Mouse (Mus musculus) right cerebral cortex, postnatal 10 days (tissue): Measurements from ENCODE around the gene Sap30l.
"Not testable (repeated sequence)": the region's sequence is repeated elsewhere in the genome, so short reads cannot be mapped to it uniquely, and the experiment has no call there.

Experiments used
- DNase-seq, 2 experiments: peaks; one replicate each; pipeline ENCODE4 v3.0.0; 2021; ENCODE audit warnings: low spot score in 2 of 2

The Sap30l gene

GRCm38 (mm10) chr11:57800266-57800951, 1.0 kb upstream of the Sap30l start:
- no peak for DNase-seq

- peak; percentile 63 to 71 for DNase-seq
Observed at GRCm38 (mm10) chr11:57801766-57802510, 501 bp downstream of the Sap30l start.

DNA sequence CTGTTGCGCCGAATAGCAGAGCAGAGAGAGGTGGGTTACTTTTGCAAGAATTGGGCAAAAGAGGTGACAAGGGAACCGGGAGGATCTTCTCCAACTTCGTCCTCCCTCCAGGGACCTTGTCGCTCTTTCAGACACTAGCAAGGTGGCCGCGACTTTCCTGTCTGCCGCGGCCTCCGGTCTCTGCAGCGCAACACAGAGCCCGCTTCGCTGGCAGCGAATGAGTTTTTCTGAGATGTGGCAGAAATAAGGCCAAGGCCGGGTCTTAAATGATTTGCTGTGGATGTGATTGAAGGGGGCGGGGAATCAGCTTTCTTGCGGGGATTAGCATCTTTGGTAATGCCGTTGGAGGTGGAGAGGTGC, 1.1 kb downstream of the Sap30l start:
- peak in 1 of 2 experiments; percentile 38 for DNase-seq

GRCm38 (mm10) chr11:57805047-57805446, 3.6 kb downstream of the Sap30l start:
- no peak for DNase-seq

DNA sequence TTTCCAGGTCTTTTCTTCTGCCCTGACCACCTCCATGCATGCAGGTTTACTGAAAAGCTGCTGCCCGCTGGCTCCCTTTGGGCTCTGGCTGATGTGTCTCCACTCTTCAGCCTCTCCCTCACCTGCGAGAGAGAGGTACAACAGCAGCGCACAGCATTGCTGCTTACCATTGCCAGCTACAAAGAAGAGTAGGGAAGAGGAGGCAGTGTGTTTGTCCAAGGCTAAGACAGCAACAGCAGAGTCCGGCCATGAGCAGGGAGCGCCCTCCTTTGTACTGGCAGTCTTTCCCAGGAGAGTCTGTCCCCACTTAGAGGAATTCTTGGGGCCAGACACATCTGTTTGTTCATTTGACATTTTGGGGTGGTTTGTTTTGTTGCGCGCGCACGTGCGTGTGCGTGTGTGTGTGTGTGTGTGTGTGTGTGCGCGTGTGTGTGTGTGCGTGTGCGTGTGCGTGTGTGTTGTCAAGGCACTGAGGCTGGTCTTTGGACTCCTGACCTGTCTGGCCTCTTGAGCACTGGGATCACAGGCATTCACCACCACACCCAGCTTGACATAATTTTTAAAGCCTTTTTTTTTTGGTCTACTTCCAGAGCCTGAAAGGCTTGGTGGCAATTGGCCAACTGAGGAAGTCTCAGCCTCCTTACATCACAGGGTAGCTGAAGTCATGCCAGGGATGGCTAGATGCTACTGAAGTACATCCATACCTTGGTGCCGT, 7.7 kb downstream of the Sap30l start:
- no peak for DNase-seq

DNA sequence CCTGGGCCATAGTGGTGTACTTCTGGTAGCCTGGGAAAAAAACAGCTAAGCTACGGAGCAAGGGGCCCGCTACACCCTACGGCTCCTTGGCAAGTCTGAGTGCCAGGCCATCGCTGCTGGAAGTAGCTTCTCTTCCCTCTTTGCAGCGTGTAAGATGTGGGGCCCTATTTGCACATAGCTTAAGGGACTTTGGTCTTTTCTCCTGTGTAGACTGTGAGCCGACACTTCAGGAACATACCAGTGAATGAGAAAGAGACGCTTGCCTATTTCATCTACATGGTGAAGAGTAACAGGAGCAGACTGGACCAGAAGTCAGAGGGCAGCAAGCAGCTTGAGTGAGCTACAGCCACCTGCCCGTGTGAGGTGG, 8.3 kb downstream of the Sap30l start:
- DNase-seq = no peak

DNA sequence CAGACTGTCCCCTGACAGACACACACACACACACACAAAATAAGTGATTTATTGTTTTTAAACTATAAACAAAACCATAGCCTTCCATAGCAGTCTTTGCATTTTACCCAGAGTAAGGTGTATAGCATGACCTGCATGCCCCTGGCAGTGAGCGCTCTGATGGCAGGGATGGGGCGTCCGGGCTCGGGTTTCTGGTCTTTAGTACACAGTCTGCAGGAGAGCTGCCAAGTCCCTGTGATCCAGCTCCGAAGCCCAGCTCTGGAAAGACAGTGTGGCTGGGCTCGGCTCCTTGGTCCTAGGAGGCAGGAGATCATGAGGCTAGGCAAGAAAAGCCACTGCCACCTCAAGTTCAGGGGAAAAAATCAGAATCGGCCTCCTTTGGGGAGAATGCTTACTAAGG, 9.6 kb downstream of the Sap30l start:
- no peak for DNase-seq

GRCm38 (mm10) chr11:57812212-57812611, 10.8 kb downstream of the Sap30l start:
- DNase-seq = no peak

- DNase-seq = no peak
Observed at GRCm38 (mm10) chr11:57813641-57814040, 12.2 kb downstream of the Sap30l start.

GRCm38 (mm10) chr11:57818189-57818588, 16.8 kb downstream of the Sap30l start:
- DNase-seq = no peak

- peak; percentile 68 to 86 for DNase-seq
Observed at GRCm38 (mm10) chr11:57819999-57820581, 18.7 kb downstream of the Sap30l start.

DNA sequence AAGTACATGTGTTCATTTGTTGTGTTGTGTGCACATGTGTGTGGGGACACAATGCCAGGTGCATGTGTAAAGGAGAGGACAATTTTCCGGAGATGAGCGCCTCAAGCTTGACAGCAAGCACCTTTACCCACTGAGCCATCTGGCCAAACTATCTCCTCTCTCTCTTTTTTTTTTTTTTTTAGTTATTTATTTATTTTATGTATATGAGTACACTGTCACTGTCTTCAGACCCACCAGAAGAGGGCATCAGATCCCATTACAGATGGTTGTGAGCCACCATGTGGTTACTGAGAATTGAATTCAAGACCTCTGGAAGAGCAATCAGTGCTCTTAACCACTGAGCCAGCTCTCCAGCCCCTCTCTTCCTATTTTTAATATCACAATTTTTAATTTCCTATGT, 21.7 kb downstream of the Sap30l start:
- DNase-seq = not testable (repeated sequence)

- no peak for DNase-seq
Observed at GRCm38 (mm10) chr11:57823714-57824113, 22.3 kb downstream of the Sap30l start.

- not testable (repeated sequence) for DNase-seq
Observed at GRCm38 (mm10) chr11:57825234-57825633, 23.8 kb downstream of the Sap30l start.

DNA sequence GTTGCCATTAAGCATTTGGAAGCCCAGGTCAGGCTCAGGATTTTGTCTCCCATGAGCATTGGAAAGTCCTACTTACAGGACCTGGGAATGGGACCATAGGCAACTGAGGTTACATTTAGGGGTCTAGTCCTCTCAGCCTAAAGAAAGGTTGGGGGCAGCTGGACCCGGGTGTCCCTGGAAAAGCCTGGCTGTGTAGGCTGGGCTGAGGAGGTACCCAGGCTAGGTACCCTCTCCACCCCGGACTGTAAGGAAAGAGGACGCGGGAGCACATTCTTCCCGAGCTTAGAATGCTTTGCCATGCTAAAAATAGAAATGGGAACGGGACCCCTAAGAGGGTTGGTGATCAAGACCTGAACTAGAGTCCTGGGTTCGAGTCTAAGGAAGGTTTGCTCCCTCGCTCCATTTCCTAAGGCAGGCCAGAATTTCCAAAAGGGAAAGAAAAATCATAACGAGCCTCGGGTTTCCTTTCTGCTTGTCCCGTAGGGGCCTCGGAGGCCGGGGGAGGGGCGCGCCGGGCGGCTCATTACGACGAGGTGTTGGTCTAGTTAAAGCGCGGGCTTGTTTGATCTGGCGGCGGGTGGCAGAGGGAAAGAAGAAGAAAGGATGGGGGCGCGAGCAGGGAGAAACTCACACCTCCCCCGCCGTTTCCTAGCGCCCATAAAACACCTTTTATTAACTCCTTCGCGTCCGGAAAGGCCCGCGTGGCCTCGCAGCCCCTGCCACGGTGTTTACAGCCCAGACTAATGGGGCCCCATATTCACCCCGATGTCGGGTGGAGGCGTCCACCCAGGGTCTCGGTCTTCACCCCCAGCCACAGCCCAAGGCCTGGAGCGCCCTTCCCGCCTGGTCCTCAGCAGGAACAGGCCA, 25.8 kb downstream of the Sap30l start:
- DNase-seq = no peak

DNA sequence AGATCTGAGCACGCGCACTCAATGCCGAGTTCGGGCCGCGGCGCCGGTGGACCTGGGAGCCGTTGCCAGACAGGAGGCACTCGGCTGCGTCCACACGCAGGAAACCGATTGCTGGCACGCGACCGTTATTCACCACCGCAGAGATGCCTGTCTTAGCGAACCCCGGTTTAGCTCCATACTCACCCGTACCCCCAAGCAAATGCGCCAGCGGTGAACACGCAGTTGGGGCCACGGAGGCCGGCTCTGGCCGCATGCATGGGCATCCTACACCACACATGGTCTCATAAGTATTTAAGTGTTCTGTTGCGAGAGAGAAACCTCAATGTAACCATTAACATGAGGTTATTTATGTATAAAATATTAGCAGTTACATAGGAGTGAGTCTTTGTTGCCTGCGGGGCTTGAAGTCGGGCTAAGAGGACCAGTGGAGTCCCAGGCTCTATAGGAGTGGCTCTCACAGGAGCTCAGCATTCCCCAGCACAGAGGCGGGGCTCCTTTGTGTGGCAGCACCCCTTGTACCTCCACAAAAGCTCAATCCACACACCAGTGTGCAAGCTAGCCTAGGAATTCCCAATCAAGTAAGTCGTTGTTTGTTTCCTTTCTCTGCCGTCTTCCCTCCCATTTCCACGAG, 26.6 kb downstream of the Sap30l start:
- DNase-seq = no peak

- no peak for DNase-seq
Observed at GRCm38 (mm10) chr11:57828955-57829870, 27.8 kb downstream of the Sap30l start.

GRCm38 (mm10) chr11:57829871-57830775, 28.7 kb downstream of the Sap30l start:
- DNase-seq = no peak

DNA sequence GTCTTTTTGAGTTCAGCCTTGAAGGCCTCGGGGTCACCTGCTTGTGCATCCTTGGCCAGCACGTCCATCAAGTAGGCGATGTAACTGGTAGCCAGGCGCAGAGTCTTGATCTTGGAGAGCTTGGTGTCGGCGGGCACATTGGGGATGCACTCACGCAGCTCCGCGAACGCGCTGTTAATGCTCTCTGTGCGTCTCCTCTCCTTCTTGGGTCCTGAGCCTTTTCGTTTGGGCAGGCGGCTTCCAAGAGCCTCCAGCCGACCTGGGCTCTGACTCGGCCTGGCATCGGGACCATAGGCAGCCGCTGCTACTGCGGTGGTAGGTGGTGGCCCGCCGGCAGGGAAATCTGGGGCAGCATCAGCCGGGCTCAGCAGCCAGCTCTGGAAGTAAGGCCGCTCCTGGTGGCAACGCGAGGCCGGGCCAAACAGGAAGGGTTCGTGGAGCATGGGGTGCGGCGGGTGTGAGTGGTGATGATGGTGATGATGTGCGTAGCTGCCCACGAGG, 29.9 kb downstream of the Sap30l start:
- DNase-seq = no peak
